Mouse (Mus musculus) limb, embryonic 13.5 days (tissue): ENCODE results near the gene Fndc3b. TPM values are rescaled to one million over a fixed set of nuclear protein-coding genes. Genes with fewer than 3 reads are reported as not detected.

Source experiments
- ATAC-seq: fragments of 200-750 bp; cut with Nextera tagmentation; 2 replicates; pipeline ENCODE4 v1.8.0; 2017; ENCODE audit warnings: low read depth, moderate number of reproducible peaks, moderate TSS enrichment; ENCODE audit not compliant: low FRiP score
- H3K27ac ChIP-seq: fragments of 300-500 bp; sonication (generic); 2 replicates; pipeline ENCODE4 v1.5.1; 2015; ENCODE audit warnings: inconsistent platforms, mild to moderate bottlenecking, moderate library complexity
- H3K27me3 ChIP-seq: fragments of 300-500 bp; sonication (generic); 2 replicates; pipeline ENCODE4 v1.6.1; 2015; ENCODE audit warnings: mild to moderate bottlenecking, inconsistent platforms
- H3K36me3 ChIP-seq: fragments of 300-500 bp; sonication (generic); 2 replicates; pipeline ENCODE4 v1.6.1; 2015; ENCODE audit warnings: inconsistent platforms, mild to moderate bottlenecking, moderate library complexity
- H3K4me1 ChIP-seq: fragments of 300-500 bp; sonication (generic); 2 replicates; pipeline ENCODE4 v1.6.1; 2015; ENCODE audit warnings: inconsistent platforms
- H3K4me2 ChIP-seq: fragments of 300-500 bp; sonication (generic); replicated peaks from 2 replicates; pipeline ENCODE4 v1.6.1; 2015; ENCODE audit warnings: inconsistent platforms, mild to moderate bottlenecking, moderate library complexity
- H3K4me3 ChIP-seq: fragments of 300-500 bp; sonication (generic); 2 replicates; pipeline ENCODE4 v1.5.1; 2015; ENCODE audit warnings: moderate library complexity, mild to moderate bottlenecking, inconsistent platforms
- H3K9ac ChIP-seq: fragments of 300-500 bp; sonication (generic); 2 replicates; pipeline ENCODE4 v1.6.1; 2015; ENCODE audit warnings: mild to moderate bottlenecking, inconsistent platforms
- H3K9me3 ChIP-seq: fragments of 300-500 bp; sonication (generic); 2 replicates; pipeline ENCODE4 v1.6.1; 2016; ENCODE audit warnings: inconsistent platforms
- WGBS: fragments of 180-500 bp; shearing (Covaris S2); methylation state at CpG from one replicate; pipeline ENCODE4 v1.1.7; 2015; 5-methylcytosine and 5-hydroxymethylcytosine counted together
- polyA plus RNA-seq: library from polyadenylated mRNA; unstranded; fragments of >200 nt; fragmentation: Nextera tagmentation; extraction: Ambion mirVana; gene quantifications from 2 replicates; pipeline ENCODE4 v1.2.1, GENCODE M21; 2015

Gene Fndc3b
- polyA plus RNA-seq, 1 experiment from 2014 or later: 31.4 TPM

DNA sequence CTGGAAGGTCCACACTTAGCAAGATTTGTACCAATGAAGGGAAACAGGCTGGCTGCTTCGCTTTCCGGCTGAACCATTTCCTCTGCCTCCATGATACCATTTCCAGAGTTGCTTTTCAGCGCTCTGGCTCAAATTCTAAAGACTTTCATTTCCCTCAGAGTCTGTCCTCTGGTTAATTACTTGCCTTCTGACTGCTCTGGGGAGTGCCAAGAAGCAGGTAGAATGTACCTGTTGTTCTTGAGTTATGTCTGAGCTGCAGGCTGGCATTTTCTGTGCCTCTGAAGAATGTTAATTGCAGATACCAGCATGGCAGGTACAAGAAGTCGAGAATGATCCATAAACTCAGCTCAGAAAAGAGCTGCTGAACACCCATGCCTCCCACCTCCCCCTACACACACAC, 100.6 kb downstream of the Fndc3b start:
- Histone ChIP-seq H3K9ac (no peak overlapping the region), H3K4me2 (no peak overlapping the region), H3K4me1 (peaks cover 59% of the 10 kb centered on the region), H3K36me3 (peaks cover 3% of the 10 kb centered on the region; the same call in 1 of the 2 replicates), H3K9me3 (no peaks in the 10 kb centered on the region), H3K27me3 (no peaks in the 10 kb centered on the region), H3K27ac (peak overlapping the region; percentile 69), H3K4me3 (no peak overlapping the region)
- WGBS: 46% methylated on average over 4 of the region's 4 CpGs
- no peak for ATAC-seq

DNA sequence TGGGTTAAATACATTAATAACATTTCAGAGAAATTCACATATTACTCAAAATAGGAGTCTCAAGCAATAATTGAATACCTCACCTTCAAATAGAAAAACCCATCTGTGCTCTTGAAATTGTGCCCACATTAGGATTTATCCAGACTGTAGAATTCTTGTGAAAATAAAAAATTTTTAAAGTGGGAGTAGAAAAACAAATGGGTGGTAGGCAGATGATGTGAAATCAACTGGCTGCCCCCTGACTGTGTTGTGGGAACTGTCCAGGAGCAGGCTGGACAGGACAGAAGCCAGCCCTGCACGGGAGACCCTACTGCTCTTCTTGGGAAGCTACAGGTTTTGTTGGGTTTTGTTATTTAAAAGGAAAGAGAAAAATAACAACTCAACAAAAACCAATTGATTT, 101.0 kb downstream of the Fndc3b start:
- ATAC-seq: no peak
- H3K4me3 ChIP-seq: no peak overlapping the region
- H3K9me3 ChIP-seq: no peaks in the 10 kb centered on the region
- peaks cover 61% of the 10 kb centered on the region for H3K4me1 ChIP-seq
- 64% methylated on average over 1 of the region's 1 CpGs for WGBS
- peak overlapping the region; percentile 69; the same call in 1 of the 2 replicates for H3K27ac ChIP-seq
- no peak overlapping the region for H3K9ac ChIP-seq
- H3K4me2 ChIP-seq: no peak overlapping the region
- peaks cover 3% of the 10 kb centered on the region; the same call in 1 of the 2 replicates for H3K36me3 ChIP-seq
- no peaks in the 10 kb centered on the region for H3K27me3 ChIP-seq

DNA sequence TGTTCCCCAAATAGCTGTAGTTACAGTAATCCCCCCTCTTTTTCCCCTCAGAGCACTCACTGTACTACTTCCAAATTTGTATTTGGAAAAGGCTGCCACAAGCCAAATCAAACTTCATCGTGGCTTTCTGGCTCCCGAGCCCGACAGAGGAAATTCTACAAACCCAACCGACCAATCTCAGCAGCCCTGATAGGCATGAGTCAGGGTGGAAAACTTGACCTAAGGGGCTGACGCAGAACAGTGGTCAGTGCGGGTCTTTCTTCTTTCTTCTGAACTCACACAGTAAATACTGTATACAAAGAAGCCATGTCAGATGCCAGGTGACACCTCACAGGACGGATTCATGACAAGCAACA, 103.3 kb downstream of the Fndc3b start:
- Histone ChIP-seq H3K4me2 (peak overlapping the region; percentile 35), H3K4me3 (no peak overlapping the region), H3K9ac (no peak overlapping the region), H3K27me3 (no peaks in the 10 kb centered on the region), H3K4me1 (peaks cover 69% of the 10 kb centered on the region), H3K9me3 (no peaks in the 10 kb centered on the region), H3K36me3 (no peaks in the 10 kb centered on the region), H3K27ac (peak overlapping the region; percentile 96)
- ATAC-seq: peak; percentile 71
- 47% methylated on average over 7 of the region's 7 CpGs for WGBS

DNA sequence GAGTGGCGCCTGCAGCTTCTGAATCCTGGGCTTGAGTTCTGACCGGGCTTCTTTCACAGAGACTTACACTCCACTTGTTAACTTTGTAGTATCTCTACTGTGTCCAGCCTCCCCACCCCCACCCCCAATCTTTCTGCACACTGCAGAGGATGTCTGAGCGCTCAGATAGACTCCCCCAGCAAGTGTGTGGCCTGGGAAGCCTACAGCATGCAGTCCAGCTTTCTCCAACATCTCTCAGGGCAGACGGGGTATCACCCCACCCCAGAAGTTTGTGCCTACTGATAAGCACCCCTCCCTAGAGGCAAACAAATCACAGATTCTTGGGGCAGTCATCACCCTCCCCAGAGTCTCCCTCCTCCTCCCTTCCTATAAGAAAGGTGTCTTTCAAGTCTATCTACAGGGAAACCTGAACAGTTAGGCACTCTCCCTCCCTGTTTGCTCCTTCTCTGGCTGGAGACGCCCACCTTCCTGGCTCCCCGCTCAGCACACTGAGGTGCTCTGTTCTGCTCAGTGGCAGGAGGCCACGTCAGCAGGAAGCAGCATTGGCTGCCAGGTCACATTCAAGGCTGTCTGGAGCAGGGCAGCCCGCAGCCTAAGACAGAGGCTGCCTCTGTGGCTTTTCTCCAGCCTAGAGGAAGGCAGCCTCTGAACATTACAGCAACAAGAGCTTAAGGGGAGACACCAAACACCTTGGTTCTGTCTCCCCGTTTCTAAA, 103.9 kb downstream of the Fndc3b start:
- H3K36me3 ChIP-seq: no peaks in the 10 kb centered on the region
- H3K9me3 ChIP-seq: no peaks in the 10 kb centered on the region
- no peak overlapping the region for H3K9ac ChIP-seq
- H3K27ac ChIP-seq: peak overlapping the region; percentile 96
- H3K4me2 ChIP-seq: peak overlapping the region; percentile 35
- H3K4me3 ChIP-seq: no peak overlapping the region
- peaks cover 64% of the 10 kb centered on the region for H3K4me1 ChIP-seq
- ATAC-seq: peak; percentile 95
- H3K27me3 ChIP-seq: no peaks in the 10 kb centered on the region
- 39% methylated on average over 9 of the region's 9 CpGs for WGBS

DNA sequence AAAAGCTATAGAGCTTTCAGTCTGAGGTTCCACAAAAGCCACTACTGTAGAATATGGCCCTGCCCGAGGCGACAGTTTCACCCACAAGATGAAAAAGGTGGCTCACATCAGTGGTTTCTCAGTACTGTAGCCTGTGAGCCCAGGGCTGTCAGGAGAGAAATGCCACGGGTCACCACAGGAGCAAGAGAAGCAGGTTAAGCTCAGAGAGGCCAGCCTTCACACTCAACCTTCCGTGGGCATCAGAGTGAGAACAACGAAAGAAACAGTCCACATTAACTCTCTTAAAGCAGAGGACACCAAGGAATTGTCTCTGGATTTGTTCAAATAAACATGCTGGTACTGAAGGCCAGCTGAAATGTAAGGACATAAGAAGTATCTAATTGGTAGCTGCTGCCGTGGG, 104.5 kb downstream of the Fndc3b start:
- Histone ChIP-seq H3K9me3 (no peaks in the 10 kb centered on the region), H3K4me2 (peak overlapping the region; percentile 35; the same call in 1 of the 2 replicates), H3K4me1 (peaks cover 64% of the 10 kb centered on the region), H3K9ac (peak overlapping the region; percentile 57; the same call in 1 of the 2 replicates), H3K36me3 (no peaks in the 10 kb centered on the region), H3K4me3 (no peak overlapping the region), H3K27ac (peak overlapping the region; percentile 96), H3K27me3 (no peaks in the 10 kb centered on the region)
- 71% methylated on average over 6 of the region's 6 CpGs for WGBS
- ATAC-seq: no peak

DNA sequence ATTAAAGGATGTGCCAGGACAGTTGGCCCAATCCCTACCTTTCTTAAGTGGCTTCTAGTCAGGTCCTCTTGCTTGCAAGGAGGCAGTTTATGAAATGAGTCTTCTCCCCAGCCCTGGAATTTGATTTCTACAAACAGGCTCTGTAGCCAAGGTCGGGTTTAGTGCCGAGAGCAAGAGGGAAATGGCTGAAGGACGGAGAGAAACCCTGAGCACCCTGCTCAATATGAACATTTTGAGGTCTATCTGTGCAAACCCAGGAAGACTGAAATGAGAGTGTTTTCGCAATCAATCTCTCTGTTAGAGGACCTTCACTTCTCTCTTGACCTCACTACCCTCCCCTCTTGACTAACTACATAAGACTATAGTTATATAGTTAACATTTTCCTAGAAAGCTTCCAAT, 105.5 kb downstream of the Fndc3b start:
- WGBS: 88% methylated on average over 4 of the region's 4 CpGs
- peaks cover 66% of the 10 kb centered on the region for H3K4me1 ChIP-seq

DNA sequence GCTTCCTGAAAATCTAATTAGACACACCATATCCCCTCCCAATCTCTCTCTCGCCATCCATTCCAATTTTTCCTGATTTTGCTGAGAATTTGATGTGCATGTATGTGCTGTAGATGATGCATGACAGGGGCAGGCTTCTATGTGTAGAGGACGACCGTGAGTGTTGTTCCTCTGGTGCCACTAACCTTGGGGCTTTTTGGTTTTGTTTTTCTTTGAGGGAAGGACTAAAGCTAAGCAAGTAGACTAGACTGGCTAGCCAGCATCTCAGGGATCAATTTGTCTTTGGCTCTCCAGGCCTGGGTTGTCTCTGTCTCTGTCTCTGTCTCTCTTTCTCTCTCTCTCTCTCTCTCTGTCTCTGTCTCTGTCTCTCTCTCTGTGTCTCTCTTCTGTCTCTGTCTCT, 106.0 kb downstream of the Fndc3b start:
- 73% methylated on average over 3 of the region's 3 CpGs for WGBS
- no peak overlapping the region for H3K9ac ChIP-seq
- H3K4me1 ChIP-seq: peaks cover 66% of the 10 kb centered on the region
- H3K27ac ChIP-seq: no peak overlapping the region
- H3K27me3 ChIP-seq: no peaks in the 10 kb centered on the region
- H3K9me3 ChIP-seq: no peaks in the 10 kb centered on the region
- no peak for ATAC-seq
- H3K4me2 ChIP-seq: no peak overlapping the region
- no peak overlapping the region for H3K4me3 ChIP-seq
- no peaks in the 10 kb centered on the region for H3K36me3 ChIP-seq

More for the DNA sequence above, 105.5 kb downstream of the Fndc3b start:
- Histone ChIP-seq H3K27ac (peak overlapping the region; percentile 96; the same call in 1 of the 2 replicates), H3K4me3 (no peak overlapping the region), H3K36me3 (no peaks in the 10 kb centered on the region), H3K4me2 (no peak overlapping the region), H3K9ac (no peak overlapping the region), H3K9me3 (no peaks in the 10 kb centered on the region), H3K27me3 (no peaks in the 10 kb centered on the region)
- ATAC-seq: no peak

DNA sequence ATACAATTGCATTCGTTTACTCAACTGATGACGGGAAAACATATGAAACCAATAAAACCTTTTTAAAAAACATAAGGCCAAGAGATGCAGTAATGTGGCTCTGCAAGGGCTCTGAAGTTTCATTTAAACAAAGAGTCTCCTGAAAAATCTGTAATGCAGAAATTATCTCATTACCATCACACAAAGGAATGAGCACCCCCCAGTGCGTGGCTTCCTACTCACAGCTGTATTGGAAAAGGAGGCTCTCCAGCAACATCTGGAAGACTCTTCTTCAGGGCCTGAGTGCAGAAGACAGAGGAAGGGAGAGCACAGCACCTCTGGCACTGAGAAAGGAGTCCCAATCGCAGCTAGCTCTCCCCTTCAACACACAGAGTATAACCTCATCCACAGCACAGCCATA, 106.5 kb downstream of the Fndc3b start:
- ATAC-seq: no peak
- 47% methylated on average over 4 of the region's 4 CpGs for WGBS
- Histone ChIP-seq H3K27ac (no peak overlapping the region), H3K4me3 (no peak overlapping the region), H3K9ac (no peak overlapping the region), H3K9me3 (no peaks in the 10 kb centered on the region), H3K4me1 (peaks cover 68% of the 10 kb centered on the region), H3K4me2 (no peak overlapping the region), H3K36me3 (no peaks in the 10 kb centered on the region), H3K27me3 (no peaks in the 10 kb centered on the region)

DNA sequence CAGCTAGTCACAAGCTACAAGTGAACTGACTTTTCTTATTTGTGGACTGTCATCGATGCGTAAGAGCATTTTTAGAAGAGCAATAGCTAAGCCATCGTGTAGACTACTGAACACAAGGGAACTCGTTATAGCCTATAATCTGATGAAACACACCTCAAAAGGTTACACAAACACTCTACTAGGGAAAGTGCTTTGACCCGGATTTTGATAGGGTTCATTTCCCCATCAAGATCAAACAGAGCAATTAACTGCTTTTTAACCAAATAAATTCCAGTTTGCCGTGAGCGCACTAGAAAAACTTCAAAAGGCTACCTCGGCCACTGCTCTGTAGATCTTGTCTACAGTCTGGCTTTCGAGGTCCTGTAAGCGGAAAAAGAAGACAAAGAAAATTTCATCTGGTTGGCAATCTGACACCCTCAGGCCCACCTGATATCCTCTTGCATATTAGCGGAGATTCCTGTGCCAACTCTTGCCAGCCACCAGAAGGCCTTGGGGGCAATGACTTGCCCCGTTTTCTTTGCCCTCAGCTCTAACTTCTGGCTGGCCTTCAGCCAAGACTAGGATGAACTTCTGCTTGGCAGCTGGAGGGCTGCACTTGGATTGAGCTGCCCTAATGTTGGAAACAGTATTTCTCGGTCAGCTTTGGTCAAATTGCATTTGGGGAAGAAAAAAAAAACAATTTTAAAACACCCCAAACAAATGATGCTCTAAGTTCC, 107.0 kb downstream of the Fndc3b start:
- H3K36me3 ChIP-seq: no peaks in the 10 kb centered on the region
- ATAC-seq: no peak
- peaks cover 70% of the 10 kb centered on the region for H3K4me1 ChIP-seq
- H3K4me2 ChIP-seq: no peak overlapping the region
- H3K9me3 ChIP-seq: no peaks in the 10 kb centered on the region
- H3K27me3 ChIP-seq: no peaks in the 10 kb centered on the region
- no peak overlapping the region for H3K9ac ChIP-seq
- 34% methylated on average over 13 of the region's 13 CpGs for WGBS
- H3K27ac ChIP-seq: no peak overlapping the region; the same call in 1 of the 2 replicates
- no peak overlapping the region for H3K4me3 ChIP-seq

DNA sequence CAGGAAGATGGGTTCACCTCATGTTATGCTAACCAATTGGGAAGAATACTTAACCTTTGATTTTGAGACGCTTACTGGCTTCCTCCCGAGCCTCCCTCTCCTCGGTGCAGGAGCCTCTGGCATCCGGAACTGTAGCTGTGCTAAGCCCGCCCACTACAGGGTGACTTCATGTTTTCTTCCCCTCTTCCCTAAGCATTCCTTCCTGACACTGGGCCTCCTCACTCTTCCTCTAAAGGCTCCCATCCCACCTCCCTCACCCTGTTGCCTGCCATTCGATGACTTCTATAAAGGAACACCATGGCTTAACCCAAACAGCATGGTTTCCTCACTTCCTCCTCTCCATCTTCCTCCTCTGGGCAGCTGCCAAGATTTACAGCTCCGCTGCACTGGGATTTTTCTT, 110.5 kb downstream of the Fndc3b start:
- Histone ChIP-seq H3K9ac (no peak overlapping the region), H3K36me3 (no peaks in the 10 kb centered on the region), H3K9me3 (no peaks in the 10 kb centered on the region), H3K27ac (peak overlapping the region; percentile 28; the same call in 1 of the 2 replicates), H3K4me3 (no peak overlapping the region), H3K4me2 (no peak overlapping the region), H3K4me1 (peaks cover 43% of the 10 kb centered on the region), H3K27me3 (no peaks in the 10 kb centered on the region)
- 41% methylated on average over 7 of the region's 7 CpGs for WGBS
- ATAC-seq: peak; percentile 61; the same call in 1 of the 2 replicates

DNA sequence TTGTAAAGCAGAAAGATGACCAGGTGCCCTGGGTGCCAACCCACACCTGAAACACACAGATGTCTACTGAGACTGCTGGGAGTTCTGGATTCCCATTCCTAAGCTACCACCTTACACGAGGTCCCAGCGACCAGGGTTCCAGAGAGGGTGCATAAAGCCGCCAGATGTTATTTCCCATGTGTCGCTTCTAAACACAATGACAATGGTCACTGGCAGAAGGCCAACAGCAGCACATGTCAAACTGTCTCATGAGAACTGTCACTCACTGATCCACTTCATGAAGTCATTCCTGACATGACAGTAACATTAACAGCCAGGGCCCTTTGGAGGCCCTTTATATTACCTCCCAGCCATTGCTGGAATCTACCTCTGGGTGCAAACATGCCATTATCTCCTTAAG, 110.9 kb downstream of the Fndc3b start:
- no peaks in the 10 kb centered on the region for H3K27me3 ChIP-seq
- H3K36me3 ChIP-seq: no peaks in the 10 kb centered on the region
- H3K4me3 ChIP-seq: no peak overlapping the region
- H3K27ac ChIP-seq: no peak overlapping the region
- H3K4me1 ChIP-seq: peaks cover 39% of the 10 kb centered on the region
- H3K4me2 ChIP-seq: no peak overlapping the region
- H3K9ac ChIP-seq: no peak overlapping the region
- ATAC-seq: no peak
- 80% methylated on average over 4 of the region's 4 CpGs for WGBS
- no peaks in the 10 kb centered on the region for H3K9me3 ChIP-seq

DNA sequence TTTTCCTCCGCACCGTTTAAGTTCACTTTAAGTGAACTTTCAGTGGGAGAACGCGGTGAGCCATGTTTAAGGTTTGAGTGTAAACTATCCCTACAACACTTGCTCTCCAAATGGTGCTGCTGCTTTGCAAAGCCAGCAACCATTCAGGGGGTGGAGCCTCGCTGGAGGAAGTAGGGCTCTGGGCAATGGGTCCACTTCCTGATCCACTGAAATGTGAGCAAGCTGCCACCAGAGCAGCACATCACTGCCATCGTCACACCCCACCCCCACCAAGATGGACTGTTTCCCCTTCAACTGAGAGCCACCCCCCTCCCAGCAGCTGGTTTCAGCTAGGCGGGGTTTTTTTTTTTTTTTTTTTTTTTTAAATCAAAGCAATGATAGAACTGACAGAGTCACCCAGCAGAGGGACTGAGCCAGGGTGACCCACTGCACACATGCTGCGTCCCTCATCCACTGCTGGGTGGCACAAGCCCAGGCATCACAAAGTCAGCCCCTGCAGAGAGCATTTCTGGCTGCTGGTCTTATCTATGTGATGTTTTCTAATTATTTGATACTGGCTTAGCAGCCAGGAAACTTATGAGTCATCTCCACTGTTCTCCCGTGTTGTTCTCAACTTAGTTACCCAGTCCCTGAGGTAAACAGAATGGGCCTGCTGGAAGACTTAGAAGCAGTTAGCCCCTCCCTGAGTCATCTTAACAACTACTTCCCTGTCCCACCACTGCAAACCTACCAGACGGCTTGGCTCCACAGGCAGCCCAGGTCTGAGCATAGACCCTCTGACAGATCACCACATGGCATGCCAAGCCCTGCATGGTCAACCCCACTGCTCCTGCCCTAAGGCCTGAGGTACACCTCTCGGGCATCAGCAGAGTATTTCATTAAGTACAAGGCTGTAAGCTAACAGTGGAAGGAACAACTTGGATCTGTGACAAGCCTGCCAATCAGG, 112.4 kb downstream of the Fndc3b start:
- no peak overlapping the region for H3K27ac ChIP-seq
- H3K9ac ChIP-seq: no peak overlapping the region
- H3K36me3 ChIP-seq: no peaks in the 10 kb centered on the region
- no peaks in the 10 kb centered on the region for H3K27me3 ChIP-seq
- ATAC-seq: no peak
- WGBS: 81% methylated on average over 11 of the region's 11 CpGs
- H3K9me3 ChIP-seq: no peaks in the 10 kb centered on the region
- no peak overlapping the region for H3K4me3 ChIP-seq
- no peak overlapping the region for H3K4me2 ChIP-seq
- peaks cover 37% of the 10 kb centered on the region for H3K4me1 ChIP-seq
